Comparison of ENCODE assay signal across 8 mouse cellular contexts in the genomic region with DNA sequence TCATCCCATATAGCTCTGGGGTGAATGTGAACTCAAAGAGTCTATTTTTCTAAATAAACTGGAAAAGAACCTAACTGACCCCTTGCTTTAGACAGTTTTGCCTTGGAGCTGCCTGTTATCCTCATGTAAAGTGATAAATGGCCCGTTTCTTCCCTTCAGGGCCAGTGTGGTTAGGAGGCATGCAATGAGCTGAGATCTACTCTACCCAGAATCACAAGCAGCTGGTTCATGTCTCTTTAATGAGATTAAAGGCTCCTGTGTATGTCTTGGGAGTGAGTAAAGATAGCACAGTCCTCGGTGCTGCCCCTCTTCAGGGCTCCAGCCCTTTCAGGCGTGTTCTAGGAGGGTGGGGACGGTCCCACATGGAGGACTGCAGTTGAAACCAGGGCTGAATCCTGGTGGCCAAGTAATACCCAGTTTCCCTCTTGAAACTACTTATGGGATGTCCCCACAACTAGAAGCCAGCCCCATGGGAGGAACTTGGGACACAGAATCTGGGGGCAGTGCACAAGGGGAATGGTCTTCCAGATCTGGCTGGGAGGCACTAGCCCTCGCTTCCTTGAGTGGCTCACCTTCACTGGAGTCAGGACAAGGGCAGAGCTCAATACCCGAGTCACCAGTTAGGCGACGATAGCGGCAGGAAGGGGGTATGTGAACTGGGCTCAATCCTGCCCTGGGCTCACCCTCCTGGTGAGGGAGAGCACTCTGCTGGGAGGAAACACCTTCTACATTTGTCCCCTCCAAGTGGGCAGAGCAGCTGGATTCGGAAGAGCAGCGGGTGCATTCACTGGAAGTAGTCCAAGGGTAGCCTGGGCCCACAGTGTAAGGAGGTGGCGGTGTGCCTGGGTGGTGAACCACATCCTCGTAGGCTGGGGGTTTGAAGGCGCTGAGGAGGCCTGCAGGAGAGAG. TPM values are rescaled to one million over a fixed set of nuclear protein-coding genes. Genes with fewer than 3 reads are reported as not detected.
DNase-seq lines count a peak whose midpoint lies in the region; ATAC-seq and TF ChIP-seq lines count a peak whose summit lies in the region.

No protein-coding gene starts in this region.

- no peak for TF ChIP-seq EP300 in stomach, postnatal 0 days (optimal IDR thresholded peaks at IDR 0.05)

- no peak for DNase-seq in heart, postnatal 10 days
- DNase-seq in stomach, postnatal 0 days (ENCODE audit: low spot score): no peak
- no peak for DNase-seq in hindbrain, embryonic 14.5 days (ENCODE audit: low spot score)
- no peak for DNase-seq in layer of hippocampus, adult 11-12 months (ENCODE audit: low spot score)
- DNase-seq in gastrocnemius, postnatal 25 days: no peak

- H3K9ac ChIP-seq in heart, embryonic 11.5 days (ENCODE audit: low read depth, low read length): no peak overlapping the region
- H3K9ac ChIP-seq in stomach, embryonic 14.5 days (replicated peaks; ENCODE audit: low read depth, low read length): no peak overlapping the region
- H3K9ac ChIP-seq in stomach, postnatal 0 days (ENCODE audit: low read length): no peak overlapping the region
- H3K9ac ChIP-seq in hindbrain, embryonic 14.5 days: no peak overlapping the region
- no peak overlapping the region for H3K9ac ChIP-seq in neural tube, embryonic 14.5 days (replicated peaks; ENCODE audit: low read depth, low read length)

- 73% methylated on average over 14 of the region's 14 CpGs for WGBS in heart, embryonic 11.5 days (ENCODE audit: insufficient replicate concordance)
- WGBS in stomach, embryonic 14.5 days: 73% methylated on average over 14 of the region's 14 CpGs
- WGBS in stomach, postnatal 0 days: 76% methylated on average over 14 of the region's 14 CpGs
- WGBS in hindbrain, embryonic 14.5 days: 84% methylated on average over 14 of the region's 14 CpGs
- WGBS in neural tube, embryonic 14.5 days: 82% methylated on average over 14 of the region's 14 CpGs

- H3K4me3 ChIP-seq in heart, embryonic 11.5 days (ENCODE audit: low read depth, low read length): no peak overlapping the region
- no peak overlapping the region for H3K4me3 ChIP-seq in stomach, embryonic 14.5 days (ENCODE audit: low read depth, low read length)
- no peak overlapping the region for H3K4me3 ChIP-seq in stomach, postnatal 0 days (ENCODE audit: low read depth, low read length)
- peak overlapping the region; percentile 63; the same call in 1 of the 2 replicates for H3K4me3 ChIP-seq in hindbrain, embryonic 14.5 days (replicated peaks; ENCODE audit: low read length)
- H3K4me3 ChIP-seq in neural tube, embryonic 14.5 days (ENCODE audit: low read depth, low read length): peak overlapping the region; percentile 65; the same call in 1 of the 2 replicates

- H3K27ac ChIP-seq in heart, embryonic 11.5 days (ENCODE audit: low read depth, low read length): no peak overlapping the region
- H3K27ac ChIP-seq in stomach, embryonic 14.5 days (ENCODE audit: low read length): no peak overlapping the region
- H3K27ac ChIP-seq in stomach, postnatal 0 days (replicated peaks): no peak overlapping the region
- no peak overlapping the region for H3K27ac ChIP-seq in hindbrain, embryonic 14.5 days
- H3K27ac ChIP-seq in neural tube, embryonic 14.5 days (ENCODE audit: low read depth, low read length): no peak overlapping the region

- no peaks in the 10 kb centered on the region for H3K27me3 ChIP-seq in heart, embryonic 11.5 days (ENCODE audit: control insufficient read depth, insufficient read depth, low read length)
- H3K27me3 ChIP-seq in stomach, embryonic 14.5 days (ENCODE audit: control insufficient read depth, insufficient read depth, low read length): no peaks in the 10 kb centered on the region
- no peaks in the 10 kb centered on the region for H3K27me3 ChIP-seq in stomach, postnatal 0 days (ENCODE audit: control insufficient read depth, insufficient read depth, low read length)
- no peaks in the 10 kb centered on the region for H3K27me3 ChIP-seq in hindbrain, embryonic 14.5 days (ENCODE audit: control insufficient read depth, insufficient read depth, low read length)
- no peaks in the 10 kb centered on the region for H3K27me3 ChIP-seq in neural tube, embryonic 14.5 days (ENCODE audit: control insufficient read depth, insufficient read depth, low read length)

- no peak for TF ChIP-seq CTCF in stomach, postnatal 0 days (IDR thresholded peaks at IDR 0.05; ENCODE audit: low read depth)

- intact Hi-C loops in heart, postnatal 10 days (cut with DNase I): no loop called here

- ATAC-seq in heart, embryonic 11.5 days (replicated peaks; ENCODE audit: insufficient number of reproducible peaks, low FRiP score, low TSS enrichment): no peak
- ATAC-seq in stomach, embryonic 14.5 days (ENCODE audit: insufficient number of reproducible peaks, insufficient read depth, low FRiP score, low read depth): no peak
- no peak for ATAC-seq in stomach, postnatal 0 days (ENCODE audit: low FRiP score, low TSS enrichment)
- no peak for ATAC-seq in hindbrain, embryonic 14.5 days (ENCODE audit: low FRiP score)
- ATAC-seq in neural tube, embryonic 14.5 days (ENCODE audit: low read depth): no peak

- H3K9me3 ChIP-seq in heart, embryonic 11.5 days (replicated peaks; ENCODE audit: control insufficient read depth, low read length): no peaks in the 10 kb centered on the region
- H3K9me3 ChIP-seq in stomach, embryonic 14.5 days (ENCODE audit: control insufficient read depth, low read depth, low read length): no peaks in the 10 kb centered on the region
- no peaks in the 10 kb centered on the region for H3K9me3 ChIP-seq in stomach, postnatal 0 days (ENCODE audit: control insufficient read depth, low read length)
- H3K9me3 ChIP-seq in hindbrain, embryonic 14.5 days (ENCODE audit: control insufficient read depth, low read length): no peaks in the 10 kb centered on the region
- no peaks in the 10 kb centered on the region for H3K9me3 ChIP-seq in neural tube, embryonic 14.5 days (ENCODE audit: control insufficient read depth, low read length)

- H3K36me3 ChIP-seq in heart, embryonic 11.5 days (ENCODE audit: control insufficient read depth, insufficient read depth, low read length): peaks cover 22% of the 10 kb centered on the region
- H3K36me3 ChIP-seq in stomach, embryonic 14.5 days (ENCODE audit: control insufficient read depth, insufficient read depth, low read length): peaks cover 21% of the 10 kb centered on the region
- H3K36me3 ChIP-seq in stomach, postnatal 0 days (ENCODE audit: control insufficient read depth, insufficient read depth, low read length): peaks cover 5% of the 10 kb centered on the region
- peaks cover 32% of the 10 kb centered on the region for H3K36me3 ChIP-seq in hindbrain, embryonic 14.5 days (replicated peaks; ENCODE audit: control insufficient read depth, insufficient read depth)
- H3K36me3 ChIP-seq in neural tube, embryonic 14.5 days (ENCODE audit: control insufficient read depth, insufficient read depth, low read length): peaks cover 16% of the 10 kb centered on the region

- peak overlapping the region; percentile 94; the same call in 1 of the 2 replicates for H3K4me2 ChIP-seq in heart, embryonic 11.5 days
- H3K4me2 ChIP-seq in stomach, embryonic 14.5 days (replicated peaks; ENCODE audit: low read depth, low read length): peak overlapping the region; percentile 67; the same call in 1 of the 2 replicates
- H3K4me2 ChIP-seq in stomach, postnatal 0 days (replicated peaks; ENCODE audit: low read depth): no peak overlapping the region
- peak overlapping the region; percentile 99 for H3K4me2 ChIP-seq in hindbrain, embryonic 14.5 days (replicated peaks)
- peak overlapping the region; percentile 92; the same call in 1 of the 2 replicates for H3K4me2 ChIP-seq in neural tube, embryonic 14.5 days (ENCODE audit: low read depth, low read length)

- H3K4me1 ChIP-seq in heart, embryonic 11.5 days (ENCODE audit: control insufficient read depth, insufficient read depth, low read length): peaks cover 36% of the 10 kb centered on the region
- peaks cover 38% of the 10 kb centered on the region for H3K4me1 ChIP-seq in stomach, embryonic 14.5 days (ENCODE audit: control insufficient read depth, insufficient read depth, low read length)
- no peaks in the 10 kb centered on the region; the same call in none of the 2 replicates for H3K4me1 ChIP-seq in stomach, postnatal 0 days (replicated peaks; ENCODE audit: control insufficient read depth, insufficient read depth)
- peaks cover 51% of the 10 kb centered on the region for H3K4me1 ChIP-seq in hindbrain, embryonic 14.5 days (replicated peaks; ENCODE audit: control insufficient read depth, insufficient read depth, low read length)
- H3K4me1 ChIP-seq in neural tube, embryonic 14.5 days (ENCODE audit: control insufficient read depth, insufficient read depth, low read length): peaks cover 41% of the 10 kb centered on the region

RNA-seq across cellular contexts. Expression of a gene that starts 2.3 kb away (rescaled TPM):
- 76.0 and 87.2 TPM in 2 replicates for polyA plus RNA-seq in heart, embryonic 11.5 days (2014; fragmentation: Nextera tagmentation; extraction: Ambion mirVana)
- total RNA-seq in heart, postnatal 10 days (2021): 10 to 100 TPM; 83.1 to 83.9 TPM
- 91.3 and 99.6 TPM in 2 replicates for polyA plus RNA-seq in stomach, embryonic 14.5 days (2014; fragmentation: Nextera tagmentation; extraction: Ambion mirVana)
- polyA plus RNA-seq in stomach, postnatal 0 days (2015; fragmentation: Nextera tagmentation; extraction: Ambion mirVana): 57.4 and 59.4 TPM in 2 replicates
- polyA plus RNA-seq in hindbrain, embryonic 14.5 days (2014; fragmentation: Nextera tagmentation; extraction: Ambion mirVana): 114 and 134 TPM in 2 replicates
- polyA plus RNA-seq in neural tube, embryonic 14.5 days (2014; fragmentation: Nextera tagmentation; extraction: Ambion mirVana): 129 and 146 TPM in 2 replicates
- total RNA-seq in gastrocnemius, postnatal 25 days (2021): 10 to 100 TPM; 37.8 to 38.2 TPM

RNA-seq across cellular contexts. Expression of a gene that starts 3.8 kb away (rescaled TPM):
- 19.1 and 19.8 TPM in 2 replicates for polyA plus RNA-seq in heart, embryonic 11.5 days (2014; fragmentation: Nextera tagmentation; extraction: Ambion mirVana)
- 10 to 100 TPM; 13.4 to 15.8 TPM for total RNA-seq in heart, postnatal 10 days (2021)
- 24.4 and 31.2 TPM in 2 replicates for polyA plus RNA-seq in stomach, embryonic 14.5 days (2014; fragmentation: Nextera tagmentation; extraction: Ambion mirVana)
- 23.2 and 24.4 TPM in 2 replicates for polyA plus RNA-seq in stomach, postnatal 0 days (2015; fragmentation: Nextera tagmentation; extraction: Ambion mirVana)
- 23.9 and 24.0 TPM in 2 replicates for polyA plus RNA-seq in hindbrain, embryonic 14.5 days (2014; fragmentation: Nextera tagmentation; extraction: Ambion mirVana)
- polyA plus RNA-seq in neural tube, embryonic 14.5 days (2014; fragmentation: Nextera tagmentation; extraction: Ambion mirVana): 21.9 and 25.3 TPM in 2 replicates
- total RNA-seq in gastrocnemius, postnatal 25 days (2021): 1 to 10 TPM; 6.5 to 8.1 TPM

RNA-seq across cellular contexts. Expression of a gene that starts 6.2 kb away (rescaled TPM):
- 11.1 and 12.2 TPM in 2 replicates for polyA plus RNA-seq in heart, embryonic 11.5 days (2014; fragmentation: Nextera tagmentation; extraction: Ambion mirVana)
- total RNA-seq in heart, postnatal 10 days (2021): 10 to 100 TPM; 14.6 to 17.6 TPM
- polyA plus RNA-seq in stomach, embryonic 14.5 days (2014; fragmentation: Nextera tagmentation; extraction: Ambion mirVana): 13.6 and 16.5 TPM in 2 replicates
- polyA plus RNA-seq in stomach, postnatal 0 days (2015; fragmentation: Nextera tagmentation; extraction: Ambion mirVana): 7.7 and 9.4 TPM in 2 replicates
- polyA plus RNA-seq in hindbrain, embryonic 14.5 days (2014; fragmentation: Nextera tagmentation; extraction: Ambion mirVana): 15.4 and 15.8 TPM in 2 replicates
- 13.5 and 14.3 TPM in 2 replicates for polyA plus RNA-seq in neural tube, embryonic 14.5 days (2014; fragmentation: Nextera tagmentation; extraction: Ambion mirVana)
- 10 to 100 TPM in 1 of 2 experiments, 1 to 10 TPM in 1; 4.8 to 14.0 TPM for total RNA-seq in gastrocnemius, postnatal 25 days (2021)

RNA-seq across cellular contexts. Expression of a gene that starts 10.2 kb away (rescaled TPM):
- polyA plus RNA-seq in heart, embryonic 11.5 days (2014; fragmentation: Nextera tagmentation; extraction: Ambion mirVana): 138 and 144 TPM in 2 replicates
- 100 to 1,000 TPM; 111 to 125 TPM for total RNA-seq in heart, postnatal 10 days (2021)
- 114 and 129 TPM in 2 replicates for polyA plus RNA-seq in stomach, embryonic 14.5 days (2014; fragmentation: Nextera tagmentation; extraction: Ambion mirVana)
- 108 and 117 TPM in 2 replicates for polyA plus RNA-seq in stomach, postnatal 0 days (2015; fragmentation: Nextera tagmentation; extraction: Ambion mirVana)
- polyA plus RNA-seq in hindbrain, embryonic 14.5 days (2014; fragmentation: Nextera tagmentation; extraction: Ambion mirVana): 110 and 129 TPM in 2 replicates
- 118 and 119 TPM in 2 replicates for polyA plus RNA-seq in neural tube, embryonic 14.5 days (2014; fragmentation: Nextera tagmentation; extraction: Ambion mirVana)
- total RNA-seq in gastrocnemius, postnatal 25 days (2021): 100 to 1,000 TPM; 109 to 113 TPM

RNA-seq across cellular contexts. Expression of a gene that starts 16.2 kb away (rescaled TPM):
- polyA plus RNA-seq in heart, embryonic 11.5 days (2014; fragmentation: Nextera tagmentation; extraction: Ambion mirVana): 10.8 and 12.4 TPM in 2 replicates
- 10 to 100 TPM; 10.7 to 11.7 TPM for total RNA-seq in heart, postnatal 10 days (2021)
- polyA plus RNA-seq in stomach, embryonic 14.5 days (2014; fragmentation: Nextera tagmentation; extraction: Ambion mirVana): 18.8 and 19.2 TPM in 2 replicates
- polyA plus RNA-seq in stomach, postnatal 0 days (2015; fragmentation: Nextera tagmentation; extraction: Ambion mirVana): 18.5 and 20.4 TPM in 2 replicates
- 8.9 and 9.8 TPM in 2 replicates for polyA plus RNA-seq in hindbrain, embryonic 14.5 days (2014; fragmentation: Nextera tagmentation; extraction: Ambion mirVana)
- polyA plus RNA-seq in neural tube, embryonic 14.5 days (2014; fragmentation: Nextera tagmentation; extraction: Ambion mirVana): 6.3 and 8.8 TPM in 2 replicates
- 10 to 100 TPM in 1 of 2 experiments, 1 to 10 TPM in 1; 7.9 to 14.4 TPM for total RNA-seq in gastrocnemius, postnatal 25 days (2021)

Comparison
In these comparisons a context has a peak if more than half of its experiments do, and no peak if none do; other contexts are left out.
1. H3K4me3 ChIP-seq: peak in hindbrain, embryonic 14.5 days (single experiment) and neural tube, embryonic 14.5 days (single experiment); none in heart, embryonic 11.5 days (single experiment), stomach, embryonic 14.5 days (single experiment) and stomach, postnatal 0 days (single experiment).